Mouse (Mus musculus): ENCODE measurements at regions not wholly inside any gene's neighbourhood (a gene's known extent, or its start where the extent isn't known, plus 50 kb on each side); places are given as distances from the start of the nearest gene placed in this dataset.

- WGBS: 71% methylated on average over 4 of the region's 4 CpGs
- Histone ChIP-seq H3K4me1 (ENCODE audit: insufficient read depth, low read depth, low read length) (no peaks in the 10 kb centered on the region), H3K27ac (ENCODE audit: low read length) (no peak overlapping the region), H3K9me3 (ENCODE audit: low read length) (no peaks in the 10 kb centered on the region), H3K4me2 (replicated peaks; ENCODE audit: low read depth, low read length) (no peak overlapping the region), H3K4me3 (ENCODE audit: low read depth, low read length) (no peak overlapping the region), H3K9ac (replicated peaks; ENCODE audit: low read depth) (no peak overlapping the region), H3K36me3 (ENCODE audit: insufficient read depth, low read length) (no peaks in the 10 kb centered on the region), H3K27me3 (replicated peaks; ENCODE audit: insufficient read depth, low read length) (no peaks in the 10 kb centered on the region)
- DNase-seq (ENCODE audit: low spot score) (no peak), ATAC-seq (no peak)
- TF ChIP-seq CTCF (IDR thresholded peaks at IDR 0.05): no peak
- no peak for TF ChIP-seq EP300 (IDR thresholded peaks at IDR 0.05)
Observed at GRCm38 (mm10) chr13:90742615-90743402, 162.3 kb downstream of the Atp6ap1l start.

GRCm38 (mm10) chr13:90739797-90740196 is 165.4 kb downstream of the Atp6ap1l start:
- no peaks in the 10 kb centered on the region for H3K4me1 ChIP-seq (ENCODE audit: insufficient read depth, low read depth, low read length)
- no peak overlapping the region for H3K9ac ChIP-seq (replicated peaks; ENCODE audit: low read depth)
- H3K9me3 ChIP-seq (ENCODE audit: low read length): no peaks in the 10 kb centered on the region
- no peak for ATAC-seq
- DNase-seq (ENCODE audit: low spot score): no peak
- TF ChIP-seq EP300 (IDR thresholded peaks at IDR 0.05) (no peak), CTCF (IDR thresholded peaks at IDR 0.05) (no peak)
- no peak overlapping the region for H3K27ac ChIP-seq (ENCODE audit: low read length)
- no peaks in the 10 kb centered on the region for H3K36me3 ChIP-seq (ENCODE audit: insufficient read depth, low read length)
- no peak overlapping the region for H3K4me3 ChIP-seq (ENCODE audit: low read depth, low read length)
- no peak overlapping the region for H3K4me2 ChIP-seq (replicated peaks; ENCODE audit: low read depth, low read length)
- 80% methylated on average over 1 of the region's 1 CpGs for WGBS
- no peaks in the 10 kb centered on the region for H3K27me3 ChIP-seq (replicated peaks; ENCODE audit: insufficient read depth, low read length)

- 34% methylated on average over 3 of the region's 3 CpGs for WGBS
- no peaks in the 10 kb centered on the region for H3K9me3 ChIP-seq (ENCODE audit: low read length)
- DNase-seq (ENCODE audit: low spot score) (peak; percentile 76), ATAC-seq (peak; percentile 71)
- no peak overlapping the region for H3K4me3 ChIP-seq (ENCODE audit: low read depth, low read length)
- H3K9ac ChIP-seq (replicated peaks; ENCODE audit: low read depth): no peak overlapping the region
- H3K27ac ChIP-seq (ENCODE audit: low read length): no peak overlapping the region
- H3K4me1 ChIP-seq (ENCODE audit: insufficient read depth, low read depth, low read length): no peaks in the 10 kb centered on the region
- H3K27me3 ChIP-seq (replicated peaks; ENCODE audit: insufficient read depth, low read length): no peaks in the 10 kb centered on the region
- H3K4me2 ChIP-seq (replicated peaks; ENCODE audit: low read depth, low read length): no peak overlapping the region
- peak; percentile 11; the same call in 1 of the 2 replicates for TF ChIP-seq CTCF (IDR thresholded peaks at IDR 0.05)
- peak; percentile 82 for TF ChIP-seq EP300 (IDR thresholded peaks at IDR 0.05)
- no peaks in the 10 kb centered on the region for H3K36me3 ChIP-seq (ENCODE audit: insufficient read depth, low read length)
Observed at GRCm38 (mm10) chr13:90738513-90738912, 166.6 kb downstream of the Atp6ap1l start.

- Histone ChIP-seq H3K4me2 (replicated peaks; ENCODE audit: low read depth, low read length) (no peak overlapping the region), H3K36me3 (ENCODE audit: insufficient read depth, low read length) (no peaks in the 10 kb centered on the region), H3K4me1 (ENCODE audit: insufficient read depth, low read depth, low read length) (no peaks in the 10 kb centered on the region), H3K9me3 (ENCODE audit: low read length) (no peaks in the 10 kb centered on the region), H3K9ac (replicated peaks; ENCODE audit: low read depth) (no peak overlapping the region), H3K27ac (ENCODE audit: low read length) (no peak overlapping the region), H3K27me3 (replicated peaks; ENCODE audit: insufficient read depth, low read length) (no peaks in the 10 kb centered on the region), H3K4me3 (ENCODE audit: low read depth, low read length) (no peak overlapping the region)
- DNase-seq (ENCODE audit: low spot score) (no peak), ATAC-seq (no peak)
- WGBS: 95% methylated on average over 3 of the region's 3 CpGs
- TF ChIP-seq EP300 (IDR thresholded peaks at IDR 0.05) (no peak), CTCF (IDR thresholded peaks at IDR 0.05) (no peak)
Observed at GRCm38 (mm10) chr13:90733265-90733664, 171.9 kb downstream of the Atp6ap1l start.

- Histone ChIP-seq H3K4me2 (replicated peaks; ENCODE audit: low read depth, low read length) (no peak overlapping the region), H3K27ac (ENCODE audit: low read length) (no peak overlapping the region), H3K4me3 (ENCODE audit: low read depth, low read length) (no peak overlapping the region), H3K9ac (replicated peaks; ENCODE audit: low read depth) (no peak overlapping the region), H3K27me3 (replicated peaks; ENCODE audit: insufficient read depth, low read length) (no peaks in the 10 kb centered on the region), H3K36me3 (ENCODE audit: insufficient read depth, low read length) (no peaks in the 10 kb centered on the region), H3K4me1 (ENCODE audit: insufficient read depth, low read depth, low read length) (no peaks in the 10 kb centered on the region), H3K9me3 (ENCODE audit: low read length) (no peaks in the 10 kb centered on the region)
- ATAC-seq: no peak
- TF ChIP-seq CTCF (IDR thresholded peaks at IDR 0.05): no peak
- no peak for TF ChIP-seq EP300 (IDR thresholded peaks at IDR 0.05)
- no peak for DNase-seq (ENCODE audit: low spot score)
Observed at GRCm38 (mm10) chr13:90729078-90729477, 176.1 kb downstream of the Atp6ap1l start.

- H3K4me1 ChIP-seq (ENCODE audit: insufficient read depth, low read depth, low read length): no peaks in the 10 kb centered on the region
- H3K4me3 ChIP-seq (ENCODE audit: low read depth, low read length): no peak overlapping the region
- no peaks in the 10 kb centered on the region for H3K36me3 ChIP-seq (ENCODE audit: insufficient read depth, low read length)
- ATAC-seq (no peak), DNase-seq (ENCODE audit: low spot score) (peak; percentile 66)
- no peaks in the 10 kb centered on the region for H3K9me3 ChIP-seq (ENCODE audit: low read length)
- TF ChIP-seq EP300 (IDR thresholded peaks at IDR 0.05) (0 out of 2 replicates have a peak, but pooled peaks have one; percentile 17), CTCF (IDR thresholded peaks at IDR 0.05) (no peak)
- 32% methylated on average over 4 of the region's 4 CpGs for WGBS
- H3K27me3 ChIP-seq (replicated peaks; ENCODE audit: insufficient read depth, low read length): no peaks in the 10 kb centered on the region
- H3K27ac ChIP-seq (ENCODE audit: low read length): no peak overlapping the region
- H3K4me2 ChIP-seq (replicated peaks; ENCODE audit: low read depth, low read length): no peak overlapping the region
- H3K9ac ChIP-seq (replicated peaks; ENCODE audit: low read depth): no peak overlapping the region
Observed at GRCm38 (mm10) chr13:90727816-90728215, 177.3 kb downstream of the Atp6ap1l start.

Data from lung, postnatal 0 days (tissue).